Mouse (Mus musculus) T-helper 2 cell (primary cell): ENCODE data around the gene Tnxb.

Experiments
- in situ Hi-C: fragments of 300-600 bp; cut with MboI, MseI; formaldehyde crosslinking; loops from one replicate; pipeline ENCODE4 v1.15.1; 2025; ENCODE audit warnings: high pct_unique_total_duplicates

The Tnxb gene

GRCm38 (mm10) chr17:34670235-34670634 is at the start of gene Tnxb:
Tnxb (plus strand) TSS chr17:34670535.
- in situ Hi-C loops: no loop called here

- in situ Hi-C loops: no loop called here
Measured at GRCm38 (mm10) chr17:34621006-34621405, 49.3 kb upstream of the Tnxb start.

GRCm38 (mm10) chr17:34623161-34623560 is 47.2 kb upstream of the Tnxb start:
- in situ Hi-C loops: no loop called here

DNA sequence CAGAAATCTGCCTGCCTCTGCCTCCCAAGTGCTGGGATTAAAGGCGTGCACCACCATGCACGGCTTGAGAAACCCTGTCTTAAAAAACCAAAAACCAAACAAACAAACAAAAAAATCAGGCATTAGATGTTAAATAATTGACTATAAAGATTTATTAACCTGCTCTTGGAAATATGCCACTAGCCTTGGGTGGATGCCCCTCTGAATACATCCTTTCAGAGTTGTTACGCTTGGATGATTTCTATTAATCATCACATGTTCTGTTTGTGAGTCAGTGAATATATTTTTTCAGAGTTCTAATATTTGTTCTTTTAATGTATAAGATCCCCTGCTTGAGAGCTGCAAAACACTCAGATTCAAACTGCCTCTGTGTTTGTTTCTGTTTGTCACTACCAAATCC is 45.4 kb upstream of the Tnxb start:
- in situ Hi-C loops: no loop called here

GRCm38 (mm10) chr17:34626062-34626772 is 44.1 kb upstream of the Tnxb start:
- in situ Hi-C loops: no loop called here

DNA sequence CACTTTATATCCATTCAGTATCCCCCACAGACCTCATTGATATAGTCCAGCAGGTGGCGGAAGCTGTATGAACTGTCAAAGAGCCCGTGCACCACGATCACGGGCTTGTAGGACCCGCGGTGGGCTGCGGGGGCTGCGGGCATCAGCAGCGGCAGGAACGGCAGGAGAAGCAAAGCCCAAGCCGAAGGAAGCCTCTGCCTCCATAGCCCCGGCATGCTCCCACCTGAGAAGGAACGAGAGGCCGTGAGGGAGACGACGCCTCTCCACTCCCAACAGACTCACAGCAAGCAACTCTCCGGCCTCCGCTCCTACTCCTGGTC is 43.6 kb upstream of the Tnxb start:
- in situ Hi-C loops: no loop called here

DNA sequence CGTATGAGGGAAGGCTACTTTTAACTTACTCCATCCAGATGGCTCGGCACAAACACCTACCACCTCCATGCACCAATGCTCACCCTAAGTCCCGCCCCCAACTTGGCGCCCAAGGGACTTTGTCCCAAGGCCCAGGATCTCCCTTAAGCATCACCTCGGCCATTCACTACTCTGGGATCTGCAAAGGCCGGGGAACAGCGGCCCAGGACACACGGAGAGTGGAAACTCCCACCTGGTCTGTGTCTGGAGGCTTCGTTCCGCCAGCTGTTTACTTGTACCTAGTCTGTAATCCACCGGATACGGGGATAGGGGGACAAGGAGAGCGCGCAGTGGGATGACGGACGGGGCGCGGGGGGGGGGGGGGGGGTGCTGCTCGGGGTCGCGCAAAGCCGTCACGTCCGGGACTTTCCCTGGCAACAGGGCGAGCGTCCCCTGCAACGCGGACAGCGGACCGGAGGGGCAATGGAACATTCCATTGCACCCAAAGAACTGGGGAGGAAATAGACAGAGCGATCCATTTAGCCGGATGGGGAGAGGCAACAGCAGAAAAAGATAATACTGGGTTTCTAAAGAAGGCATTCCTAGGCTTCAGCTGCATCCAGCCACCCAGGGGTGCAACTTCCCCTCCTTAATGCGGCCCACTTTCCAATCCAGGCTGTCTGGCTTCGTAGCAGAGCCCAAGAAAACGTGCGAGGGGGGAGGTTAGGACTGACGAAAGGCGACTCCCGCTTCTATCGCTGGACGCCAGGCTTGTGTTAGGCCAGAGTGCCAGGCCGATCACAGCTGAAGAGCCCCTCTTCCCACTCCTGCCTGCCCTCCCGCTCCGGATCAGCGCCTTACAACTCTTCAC is 43.0 kb upstream of the Tnxb start:
- in situ Hi-C loops: no loop called here

- in situ Hi-C loops: no loop called here
Measured at GRCm38 (mm10) chr17:34627943-34628643, 42.2 kb upstream of the Tnxb start, which contains the start of gene Ppt2. Ppt2 (minus strand) TSS chr17:34628510.

DNA sequence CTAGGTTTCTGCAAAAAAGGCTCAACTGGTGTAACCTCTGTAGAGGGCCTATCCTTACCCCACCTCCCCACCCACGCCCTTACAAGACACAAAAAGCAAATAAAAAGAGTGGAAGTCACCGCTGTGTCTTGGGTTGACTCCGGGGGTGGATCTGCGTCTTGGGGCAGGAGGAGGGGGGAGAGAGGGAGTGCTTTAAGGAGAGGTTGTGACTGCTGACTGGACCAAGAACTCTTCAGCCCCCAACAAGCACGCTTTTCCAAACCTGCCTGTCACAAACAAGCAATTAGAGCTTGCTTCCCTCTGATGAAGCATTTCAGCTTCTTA is 41.7 kb upstream of the Tnxb start:
- in situ Hi-C loops: no loop called here

GRCm38 (mm10) chr17:34629221-34629751 is 41.0 kb upstream of the Tnxb start, which contains the start of gene Prrt1:
Prrt1 (plus strand) TSS chr17:34629533.
- in situ Hi-C loops: no loop called here

DNA sequence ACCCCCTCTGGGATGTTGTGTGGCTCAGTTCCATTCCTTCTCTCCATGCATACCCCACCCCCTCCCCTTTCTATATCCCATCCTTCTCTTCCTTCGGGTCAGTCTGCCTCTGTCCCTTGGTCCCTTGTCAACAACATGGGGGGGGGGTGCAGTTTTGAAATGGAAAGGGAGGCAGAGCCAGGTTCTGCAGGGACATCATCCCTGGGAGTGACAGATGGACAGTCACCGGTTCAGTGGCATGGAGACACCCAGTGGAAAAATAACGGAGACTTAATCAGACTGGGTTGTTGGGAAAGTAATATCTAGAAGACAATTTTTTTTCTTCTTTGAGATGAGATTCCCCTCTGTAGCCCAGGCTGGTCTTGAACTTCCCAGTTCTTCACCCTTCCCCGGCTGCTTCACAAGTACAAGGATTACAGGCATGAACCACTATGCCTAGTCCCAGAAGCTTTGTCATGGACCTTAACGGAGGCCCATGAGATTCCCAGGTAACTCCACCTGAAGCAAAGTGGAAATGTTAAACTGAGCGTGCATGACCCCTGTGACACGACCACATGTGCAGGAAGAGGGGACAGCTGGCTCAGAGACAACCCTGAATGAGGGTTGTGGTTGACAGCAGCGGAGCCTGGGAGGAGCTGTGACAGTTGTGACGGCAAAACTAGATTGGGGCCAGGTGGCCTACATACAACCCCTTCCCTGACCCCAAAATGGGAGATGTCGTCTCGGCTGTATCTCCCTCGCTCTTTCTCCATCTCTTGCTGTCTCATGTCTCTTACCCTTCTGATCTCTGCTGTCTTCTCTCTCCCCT is 40.3 kb upstream of the Tnxb start:
- in situ Hi-C loops: loop anchor here (10.0 kb wide), 1 partner anchor 1085 kb away; no protein-coding TSS in a partner anchor

DNA sequence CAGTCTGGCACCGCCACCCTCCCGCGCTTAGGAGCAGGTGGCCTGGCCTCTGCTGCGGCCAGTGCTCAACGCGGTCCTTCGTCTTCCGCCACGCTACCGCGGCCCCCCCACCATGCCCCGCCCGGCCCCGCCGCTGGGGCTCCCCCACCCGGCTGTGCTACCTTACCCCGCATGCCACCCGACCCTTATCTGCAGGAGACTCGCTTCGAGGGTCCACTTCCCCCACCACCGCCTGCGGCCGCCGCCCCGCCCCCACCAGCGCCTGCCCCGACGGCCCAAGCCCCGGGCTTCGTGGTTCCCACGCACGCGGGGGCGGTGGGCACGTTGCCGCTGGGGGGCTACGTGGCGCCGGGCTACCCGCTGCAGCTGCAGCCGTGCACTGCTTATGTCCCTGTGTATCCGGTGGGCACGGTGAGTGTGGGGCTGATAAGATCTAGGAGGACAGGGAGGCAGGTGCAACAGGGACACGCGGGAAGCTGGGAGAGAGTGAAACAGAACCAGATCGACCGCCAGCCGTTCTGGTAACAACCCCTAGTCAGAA is 39.5 kb upstream of the Tnxb start:
- in situ Hi-C loops: loop anchor here (10.0 kb wide), 1 partner anchor 1086 kb away; no protein-coding TSS in a partner anchor

- in situ Hi-C loops: loop anchor here (10.0 kb wide), 1 partner anchor 1087 kb away; no protein-coding TSS in a partner anchor
Measured at GRCm38 (mm10) chr17:34631647-34632046, 38.7 kb upstream of the Tnxb start.

DNA sequence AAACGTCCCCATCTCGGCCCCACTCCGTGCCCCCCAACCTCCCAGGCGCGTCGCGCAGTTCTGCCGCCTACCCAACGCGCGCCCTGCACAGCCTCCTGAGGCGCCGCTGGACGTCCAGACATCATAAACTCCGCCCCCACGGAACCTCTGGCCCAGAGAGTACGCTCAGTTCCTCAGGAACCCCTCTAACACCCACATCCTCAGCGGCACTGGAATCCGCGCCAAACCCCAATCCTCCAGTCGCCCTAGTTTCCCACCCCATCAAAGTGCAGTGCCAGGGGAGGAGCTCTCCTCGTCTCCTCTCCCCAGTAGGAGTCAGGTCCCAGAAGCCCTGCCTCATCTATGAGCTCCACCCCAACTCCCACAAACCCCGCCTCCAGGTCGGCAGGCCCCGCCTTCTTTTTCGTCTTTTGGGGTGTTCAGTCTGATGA is 38.1 kb upstream of the Tnxb start:
- in situ Hi-C loops: loop anchor here (10.0 kb wide), 1 partner anchor 1087 kb away; no protein-coding TSS in a partner anchor

DNA sequence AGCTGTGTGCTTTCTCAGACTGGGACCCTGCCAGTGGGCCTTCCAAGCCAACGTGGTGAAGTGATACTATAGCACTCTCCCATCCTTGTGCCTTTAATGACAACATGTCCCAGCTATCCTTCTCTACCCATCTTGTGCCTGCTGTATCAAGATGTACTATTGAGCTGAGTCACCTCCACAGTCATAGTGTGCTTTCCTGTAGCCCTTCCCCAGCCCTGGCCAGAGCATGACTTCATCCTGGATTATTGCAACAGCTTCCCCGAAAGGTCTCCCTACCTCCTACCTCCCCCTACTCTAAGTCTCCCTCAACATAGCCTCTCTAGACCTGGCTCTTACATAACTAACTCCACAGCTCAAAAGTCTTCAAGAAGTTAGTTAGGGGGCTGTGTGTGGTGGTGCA is 34.7 kb upstream of the Tnxb start:
- in situ Hi-C loops: loop anchor here (10.0 kb wide), 1 partner anchor 1091 kb away; no protein-coding TSS in a partner anchor

DNA sequence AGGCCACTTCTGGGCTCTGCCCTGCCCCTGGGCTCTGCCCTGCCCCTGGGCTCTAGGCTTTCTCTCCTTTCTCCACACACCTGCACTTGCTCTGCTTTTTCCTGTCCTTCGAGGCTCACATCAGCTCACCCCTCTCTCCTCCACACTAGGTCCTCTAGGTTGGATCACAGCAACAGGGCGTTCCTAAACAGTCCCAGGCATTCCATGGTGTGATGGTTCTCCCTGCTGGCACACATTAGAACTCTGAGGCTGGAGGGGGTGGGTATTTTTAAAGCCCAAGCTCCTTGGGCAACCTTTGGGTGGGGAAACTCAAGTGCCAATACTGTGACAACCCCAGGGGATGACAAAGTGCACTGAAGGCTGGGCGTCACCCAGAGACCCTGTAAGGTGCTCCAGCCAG is 32.9 kb upstream of the Tnxb start:
- in situ Hi-C loops: loop anchor here (10.0 kb wide), 1 partner anchor 1093 kb away; no protein-coding TSS in a partner anchor

- in situ Hi-C loops: loop anchor here (10.0 kb wide), 1 partner anchor 1095 kb away; no protein-coding TSS in a partner anchor
Measured at GRCm38 (mm10) chr17:34639461-34640255, 30.7 kb upstream of the Tnxb start.

GRCm38 (mm10) chr17:34640778-34641601 is 29.3 kb upstream of the Tnxb start:
- in situ Hi-C loops: no loop called here

DNA sequence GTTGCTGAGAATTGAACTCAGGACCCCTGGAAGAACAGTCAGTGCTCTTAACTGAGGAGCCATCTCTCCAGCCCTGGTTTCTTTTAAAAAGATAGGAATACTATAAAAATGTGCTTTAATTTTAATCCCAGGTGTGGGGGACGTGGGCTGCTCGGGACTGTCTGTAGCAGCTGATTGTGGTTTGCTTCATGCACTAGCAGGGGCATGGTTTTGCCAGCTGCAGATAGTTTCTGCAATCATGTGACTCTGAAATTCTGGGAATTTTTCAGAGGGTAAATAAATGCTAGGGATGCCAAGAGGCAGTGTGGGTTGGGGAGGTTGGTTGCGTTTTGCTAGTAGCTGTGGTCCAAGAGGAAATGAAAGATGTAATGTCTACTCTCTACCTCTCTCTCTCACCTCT is 28.4 kb upstream of the Tnxb start:
- in situ Hi-C loops: no loop called here
